Mouse (Mus musculus): ENCODE measurements at regions not wholly inside any gene's neighbourhood (a gene's known extent, or its start where the extent isn't known, plus 50 kb on each side); places are given as distances from the start of the nearest gene placed in this dataset.

GRCm38 (mm10) chr1:193949817-193950216 lies 579.7 kb upstream of the Camk1g start:
- DNase-seq (ENCODE audit: low read depth, low spot score) = no peak

DNA sequence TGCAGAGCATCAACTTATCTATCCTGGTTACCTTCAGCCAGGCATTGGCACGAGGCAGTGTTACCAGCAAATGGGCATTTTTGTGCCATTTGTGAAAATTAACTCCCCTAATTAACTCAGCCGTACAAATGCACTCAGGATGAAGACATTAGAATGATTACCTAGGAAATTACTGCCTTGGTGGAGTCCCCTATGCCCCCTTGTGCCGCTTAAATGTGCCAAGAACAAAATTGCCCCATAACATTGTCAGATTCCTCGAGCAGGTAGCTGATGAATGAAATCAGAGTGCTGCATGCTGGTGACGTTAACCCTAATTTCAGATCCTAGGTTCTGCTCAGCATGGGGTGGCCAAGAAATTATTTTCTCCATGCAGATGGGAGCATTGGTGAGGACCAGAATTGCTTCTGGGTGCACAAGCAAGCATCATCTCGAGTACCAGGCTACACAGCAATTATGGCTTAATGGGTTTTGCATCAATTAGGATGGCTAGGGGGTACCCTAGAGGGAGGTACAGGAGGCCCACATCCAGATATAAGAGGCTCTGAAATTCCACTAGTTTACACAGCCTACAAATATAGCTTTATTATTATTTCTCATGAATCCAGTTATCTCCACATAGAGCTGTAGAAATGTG lies 577.0 kb upstream of the Camk1g start:
- no peak for DNase-seq (ENCODE audit: low read depth, low spot score)

DNA sequence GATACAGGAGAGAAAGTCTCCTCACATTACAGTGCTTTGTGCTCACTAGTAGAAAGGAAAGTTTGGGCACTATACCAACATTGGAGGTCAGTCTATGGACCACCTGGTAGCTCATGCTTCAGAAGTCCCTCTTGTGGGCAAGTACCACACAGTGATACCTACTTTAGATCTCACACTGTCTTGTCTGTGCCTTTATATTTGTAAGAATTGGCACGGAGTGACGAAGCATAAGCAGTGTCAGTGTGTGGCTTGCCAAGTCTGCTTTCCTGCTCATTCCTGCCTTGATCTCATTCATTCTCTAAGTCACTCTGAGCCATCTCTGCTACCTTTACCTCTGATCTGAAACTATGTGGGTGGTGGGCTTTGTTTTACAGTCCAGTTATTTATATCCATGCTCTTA lies 565.9 kb upstream of the Camk1g start:
- DNase-seq (ENCODE audit: low read depth, low spot score) = no peak

GRCm38 (mm10) chr1:193934308-193934707 lies 564.2 kb upstream of the Camk1g start:
- DNase-seq (ENCODE audit: low read depth, low spot score) = no peak

DNA sequence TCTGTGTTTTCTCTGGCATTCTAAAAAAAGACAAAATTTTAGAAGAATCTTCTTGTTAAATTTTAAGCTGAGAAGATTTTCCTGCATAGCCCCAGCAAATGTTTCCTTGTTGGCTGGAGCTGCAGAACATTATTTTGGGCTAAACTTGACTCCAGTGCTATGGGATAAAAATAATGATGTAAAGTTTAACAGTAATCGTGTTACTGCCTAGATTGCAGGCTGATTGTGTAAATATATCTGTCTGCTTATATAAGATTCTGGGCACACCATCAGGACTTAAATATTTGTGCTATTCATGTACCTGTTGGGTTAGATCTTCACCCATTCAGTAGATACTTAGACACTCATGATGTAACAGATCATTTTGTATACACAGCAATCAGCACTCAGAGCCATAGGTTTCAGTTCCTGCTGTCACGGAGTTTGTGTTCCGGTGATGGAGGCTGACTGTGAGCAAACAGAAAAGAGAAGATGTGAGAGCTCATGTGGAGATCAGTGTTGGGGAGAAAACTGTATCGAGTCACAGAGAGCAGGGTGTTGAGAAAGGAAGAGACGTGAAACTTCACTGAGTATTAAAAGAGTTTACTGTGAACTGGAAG lies 561.1 kb upstream of the Camk1g start:
- no peak for DNase-seq (ENCODE audit: low read depth, low spot score)

DNA sequence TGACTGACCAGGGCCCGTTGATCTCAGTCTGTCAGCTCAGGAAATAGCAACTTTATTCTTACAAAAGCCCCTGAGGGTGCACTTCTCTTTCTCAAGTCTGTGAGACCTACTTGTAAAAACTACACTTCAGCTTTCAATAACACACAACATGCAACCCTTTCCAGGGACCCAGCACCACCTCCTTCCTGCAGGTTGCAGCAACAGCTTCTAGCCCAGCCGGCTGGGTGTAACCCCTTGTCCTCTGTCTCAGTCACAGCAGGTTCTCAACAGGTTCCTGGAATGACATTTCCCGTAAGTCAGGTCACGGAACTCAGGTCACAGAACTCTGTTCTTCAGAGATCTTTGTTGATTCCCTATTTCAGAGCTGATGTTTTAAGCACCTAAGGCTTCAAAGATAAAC lies 558.5 kb upstream of the Camk1g start:
- no peak for DNase-seq (ENCODE audit: low read depth, low spot score)

DNA sequence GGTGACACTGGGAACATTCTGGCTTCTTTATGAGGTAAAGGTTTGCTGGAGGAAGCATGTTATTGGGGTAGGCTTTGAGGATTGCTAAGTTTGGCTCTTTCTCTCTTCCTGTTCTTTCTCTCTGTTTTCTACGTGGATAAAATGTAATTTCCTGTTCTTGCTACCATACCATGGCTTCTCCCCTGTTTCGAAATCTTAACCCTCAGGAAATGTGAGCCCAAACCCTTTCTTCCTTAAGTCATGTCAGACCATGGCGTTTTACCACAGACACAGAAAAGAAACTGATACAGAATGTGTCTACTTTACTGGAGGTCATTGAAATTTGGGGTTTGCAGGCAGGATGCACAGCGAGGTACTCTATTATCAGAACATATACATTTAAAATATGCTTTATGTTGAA lies 552.7 kb upstream of the Camk1g start:
- DNase-seq (ENCODE audit: low read depth, low spot score) = no peak

DNA sequence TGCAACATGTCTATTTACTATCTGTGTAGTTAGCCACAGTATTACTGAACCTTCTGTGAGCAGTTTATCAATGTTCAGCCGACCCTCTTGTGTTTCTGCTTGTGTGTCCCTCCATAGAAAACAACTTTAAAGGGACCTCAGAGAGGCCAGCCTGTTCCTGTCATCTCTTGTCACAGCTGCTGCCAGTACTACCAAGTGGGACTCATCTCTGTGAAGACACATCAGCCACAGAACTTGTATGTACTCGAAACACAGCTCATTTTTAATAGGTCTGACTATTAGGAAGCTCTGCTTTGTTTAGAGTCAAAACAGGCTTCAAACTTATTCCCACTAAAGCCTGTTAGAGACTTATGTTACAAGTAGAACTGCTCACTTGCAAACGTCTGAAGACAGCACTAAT lies 549.1 kb upstream of the Camk1g start:
- DNase-seq (ENCODE audit: low read depth, low spot score) = no peak

DNA sequence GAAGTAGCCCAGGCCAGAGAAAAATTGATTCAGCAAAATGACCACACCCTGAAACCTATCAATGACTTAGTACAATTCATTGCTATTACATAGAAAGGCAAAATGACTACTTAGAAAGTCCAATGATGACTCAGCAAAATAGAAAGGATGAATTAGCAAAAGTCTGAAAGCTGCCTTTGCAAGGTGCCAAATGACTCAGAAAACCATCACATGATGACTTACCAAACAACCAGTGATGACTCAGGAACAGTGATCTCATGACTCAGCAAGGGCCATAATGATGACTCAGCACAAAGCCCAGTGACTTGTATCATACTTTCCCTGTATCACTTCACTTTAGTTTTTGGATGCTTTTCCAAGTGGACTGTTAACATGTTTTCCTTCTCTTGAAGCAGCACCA lies 535.6 kb upstream of the Camk1g start:
- DNase-seq (ENCODE audit: low read depth, low spot score) = no peak

DNA sequence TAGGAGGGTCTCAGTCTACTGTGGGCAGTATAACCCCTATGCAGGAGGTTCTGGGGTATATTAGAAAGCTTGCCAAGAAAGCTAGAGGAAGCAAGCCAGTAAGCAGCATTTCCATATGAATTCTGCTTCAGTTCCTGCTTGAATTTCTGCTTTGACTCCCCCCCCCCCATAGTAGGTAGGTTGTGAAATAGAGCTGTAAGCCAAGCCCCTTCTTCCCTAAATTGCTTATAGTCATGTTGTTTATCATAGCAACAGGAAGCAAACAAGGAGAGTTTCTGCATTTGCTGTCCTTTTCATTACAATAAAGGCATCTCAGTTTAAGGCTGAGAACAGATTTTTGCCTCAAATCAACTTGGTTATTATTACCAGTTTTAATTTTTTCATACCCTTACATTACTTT lies 524.0 kb upstream of the Camk1g start:
- no peak for DNase-seq (ENCODE audit: low read depth, low spot score)

DNA sequence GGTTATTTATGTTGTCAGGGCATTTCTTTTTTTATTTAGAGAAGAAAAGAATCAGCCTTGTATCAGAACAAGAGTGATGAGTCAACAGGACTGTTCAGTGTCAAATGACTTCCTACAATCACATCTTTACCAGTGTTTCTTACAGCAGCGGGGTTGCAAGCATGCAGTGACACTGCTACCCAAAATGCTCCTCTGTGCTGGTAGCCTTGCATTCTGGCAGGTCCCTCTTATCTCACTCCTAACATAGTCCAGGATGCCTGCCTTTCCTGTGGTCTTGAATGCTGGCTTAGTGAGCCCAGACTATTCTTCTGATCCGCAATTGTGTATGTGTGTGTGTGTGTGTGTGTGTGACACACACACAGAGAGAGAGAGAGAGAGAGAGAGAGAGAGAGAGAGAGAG lies 506.4 kb upstream of the Camk1g start:
- no peak for DNase-seq (ENCODE audit: low read depth, low spot score)

DNA sequence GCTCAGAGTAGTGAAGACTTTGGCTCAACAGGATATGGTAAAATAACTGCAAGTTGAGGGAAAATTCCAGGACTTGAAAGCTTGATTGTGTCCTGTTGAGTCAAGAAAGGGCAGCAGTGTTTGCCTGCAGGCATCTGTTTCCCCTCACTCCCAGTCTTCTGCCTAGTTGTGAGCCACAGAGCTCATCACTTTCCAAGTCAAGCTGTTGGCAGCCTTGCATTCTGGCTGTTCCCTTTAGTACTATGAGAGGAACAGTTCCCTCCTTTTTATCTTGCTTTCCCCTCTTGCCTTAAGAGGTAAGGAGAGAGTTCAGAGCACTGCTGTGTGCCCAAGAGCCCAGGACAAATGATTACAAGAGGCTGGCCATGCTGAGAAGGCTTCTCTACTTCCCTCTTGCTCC lies 506.0 kb upstream of the Camk1g start:
- no peak for DNase-seq (ENCODE audit: low read depth, low spot score)

DNA sequence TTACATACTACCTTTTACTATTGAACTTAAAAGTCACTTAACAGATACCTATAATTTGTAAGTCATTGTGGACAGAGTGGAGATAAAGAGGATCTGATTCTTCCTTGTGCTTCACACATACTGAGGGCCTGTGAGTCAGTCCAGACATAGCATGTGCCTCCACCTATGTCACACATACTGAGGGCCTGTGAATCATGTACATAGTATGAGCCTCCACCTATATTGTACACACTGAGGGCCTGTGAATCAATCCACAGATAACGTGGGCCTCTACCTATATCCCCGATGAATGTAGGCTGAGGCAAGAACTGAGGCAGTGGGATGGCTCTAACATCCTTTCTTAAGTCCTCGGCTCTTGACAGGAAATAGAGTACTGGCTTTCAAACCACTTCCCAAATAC lies 505.2 kb upstream of the Camk1g start:
- DNase-seq (ENCODE audit: low read depth, low spot score) = no peak

DNA sequence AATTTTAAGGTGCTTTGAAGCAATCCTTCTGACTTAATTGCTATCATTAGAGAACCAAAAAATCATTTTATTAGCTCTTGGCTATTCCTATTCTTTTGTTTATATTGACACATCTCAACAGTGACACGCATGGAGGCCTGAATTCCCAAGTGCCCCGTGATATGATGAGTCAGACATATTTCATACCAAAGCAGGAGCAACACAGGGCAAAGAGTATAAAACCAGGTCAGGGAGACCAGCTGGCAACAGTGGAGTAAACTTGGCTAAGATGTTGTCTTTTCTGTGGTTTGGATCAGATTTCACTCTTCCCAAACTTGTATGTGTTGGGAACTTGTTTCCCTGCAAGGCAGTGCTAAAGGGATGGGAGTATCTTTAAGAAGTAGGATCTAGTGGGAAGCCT lies 500.6 kb upstream of the Camk1g start:
- DNase-seq (ENCODE audit: low read depth, low spot score) = no peak

GRCm38 (mm10) chr1:193868639-193869320 lies 498.7 kb upstream of the Camk1g start:
- no peak for DNase-seq (ENCODE audit: low read depth, low spot score)

DNA sequence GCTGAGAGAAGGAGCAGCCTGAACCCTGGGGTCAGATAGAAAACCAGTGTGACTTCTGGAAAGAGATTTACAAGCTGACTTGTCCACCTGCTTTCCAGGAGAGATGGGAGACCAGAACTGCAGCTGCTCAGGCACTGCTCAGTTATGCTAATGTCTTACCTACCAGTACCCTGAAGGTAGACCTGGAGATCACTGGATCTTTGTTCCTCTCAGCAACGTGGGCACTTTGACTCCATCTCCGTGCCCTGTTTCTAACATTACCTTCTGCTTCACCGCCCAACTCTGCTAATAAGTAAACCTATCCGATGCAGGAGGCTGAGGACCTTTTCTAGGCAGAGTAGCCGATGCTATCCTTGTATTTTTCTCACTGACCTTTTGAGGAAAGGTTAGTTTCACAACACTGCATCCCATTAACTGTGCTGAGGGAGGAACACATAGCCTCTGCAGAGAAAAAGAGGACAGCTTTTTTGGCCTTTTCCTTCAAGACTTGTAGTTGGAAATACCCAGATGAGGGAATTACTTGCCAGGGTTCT lies 490.7 kb upstream of the Camk1g start:
- DNase-seq (ENCODE audit: low read depth, low spot score) = no peak

DNA sequence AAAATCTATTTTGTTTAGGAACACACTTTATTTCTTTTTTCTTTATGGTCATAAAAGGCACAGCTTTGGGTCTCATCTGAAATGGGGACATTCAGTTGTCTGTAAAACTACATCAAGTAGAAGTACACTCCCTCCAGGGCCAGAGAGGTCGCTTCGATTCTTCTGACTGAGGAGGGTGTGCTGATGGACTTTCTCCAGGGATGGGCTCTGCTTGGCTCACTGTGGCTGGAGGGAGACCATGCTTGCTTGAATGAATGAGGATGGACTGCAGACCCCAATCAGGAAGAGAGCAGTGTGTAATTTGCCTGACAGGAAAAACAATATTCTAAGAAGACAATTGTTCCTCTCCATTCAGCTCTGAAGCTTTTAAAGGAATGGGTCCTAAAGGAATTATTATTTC lies 490.3 kb upstream of the Camk1g start:
- DNase-seq (ENCODE audit: low read depth, low spot score) = no peak

DNA sequence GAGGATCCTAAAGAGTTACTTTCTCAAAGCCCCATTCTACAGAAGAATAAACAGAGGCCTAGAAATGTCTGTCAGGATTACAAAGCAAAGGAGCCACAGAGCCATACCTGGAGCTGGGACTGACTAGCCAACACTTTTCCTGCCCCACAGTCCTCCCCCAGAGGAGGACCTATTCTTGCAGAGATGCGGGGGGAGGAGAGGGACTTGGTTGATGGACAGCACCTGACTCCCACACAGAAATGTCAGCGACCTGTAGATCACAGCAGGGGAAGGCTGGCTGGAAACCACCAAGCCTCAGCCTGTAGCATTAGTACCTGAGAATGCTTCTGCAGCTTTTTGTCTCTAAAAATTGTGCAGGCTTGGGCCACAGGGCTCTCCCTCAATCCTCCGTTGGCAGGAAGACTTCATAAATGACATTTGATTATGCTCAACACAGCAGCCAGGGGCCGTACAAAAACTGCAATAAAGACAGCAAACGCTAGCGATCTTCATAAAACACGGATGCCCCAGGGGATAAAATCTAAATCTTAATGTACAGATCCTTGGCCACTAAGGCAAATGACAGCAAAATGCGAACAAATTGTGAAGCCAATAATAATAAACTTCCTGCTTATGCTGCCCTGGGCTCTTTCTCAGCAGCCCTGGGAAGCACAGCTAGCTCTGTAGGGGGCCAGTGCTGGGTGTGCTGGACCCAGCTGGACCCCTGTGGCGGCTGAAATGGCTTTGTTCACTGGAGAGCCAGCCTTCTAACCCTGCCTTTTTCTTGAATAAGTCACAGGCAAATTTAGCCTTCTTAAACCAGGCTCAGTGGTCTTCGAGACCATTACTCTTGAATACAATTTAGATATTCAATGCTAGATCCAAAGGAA lies 489.4 kb upstream of the Camk1g start:
- no peak for DNase-seq (ENCODE audit: low read depth, low spot score)

GRCm38 (mm10) chr1:193847922-193848321 lies 477.8 kb upstream of the Camk1g start:
- DNase-seq (ENCODE audit: low read depth, low spot score) = no peak

DNA sequence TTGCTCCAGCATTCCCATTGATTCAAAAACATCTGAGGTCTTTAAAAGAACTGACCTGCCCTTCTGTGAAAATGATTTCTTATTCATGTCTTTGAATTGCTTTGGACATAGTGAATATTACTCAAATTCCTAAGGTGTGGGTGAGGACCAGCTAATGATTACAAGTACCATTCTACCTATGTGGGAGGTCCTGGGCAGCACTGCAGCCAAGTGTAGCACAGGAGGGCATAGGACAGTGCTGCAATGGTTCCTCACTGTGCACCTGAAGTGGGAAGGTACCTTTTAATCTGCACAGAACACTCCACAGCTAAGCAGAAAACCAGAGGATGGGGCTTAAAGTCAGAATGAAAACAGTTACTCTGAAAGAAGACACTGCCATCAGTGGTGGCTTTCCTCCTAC lies 474.8 kb upstream of the Camk1g start:
- no peak for DNase-seq (ENCODE audit: low read depth, low spot score)

DNA sequence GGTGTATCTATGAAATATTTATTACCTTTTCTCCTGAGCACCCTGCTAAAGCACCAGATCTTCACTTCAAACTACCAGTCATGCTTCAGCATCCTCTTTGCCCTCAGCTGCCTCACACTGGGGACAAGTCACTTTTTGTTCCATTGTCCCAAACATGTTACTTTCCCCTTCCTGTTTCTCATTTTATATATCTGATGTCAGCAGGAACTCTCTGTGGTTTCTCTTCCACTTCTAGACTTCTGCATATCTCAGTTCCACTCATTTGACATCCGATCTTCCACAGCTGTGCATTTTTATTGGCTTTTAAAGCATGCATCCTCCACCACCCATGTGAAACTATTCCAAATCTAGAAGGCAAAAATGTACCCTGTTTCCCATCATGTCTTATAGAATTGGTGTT lies 474.4 kb upstream of the Camk1g start:
- no peak for DNase-seq (ENCODE audit: low read depth, low spot score)

- DNase-seq (ENCODE audit: low read depth, low spot score) = no peak
These were observed 430.9 kb upstream of the Camk1g start for GRCm38 (mm10) chr1:193800998-193801397.

Measured in embryo, embryonic 11.5 days (tissue).